Mouse (Mus musculus) G1E (cell line): Measurements from ENCODE around the gene Trim28.

ENCODE experiments used
- CTCF ChIP-seq: IDR thresholded peaks from 2 replicates; pipeline ENCODE4 v1.5.1; 2012; ENCODE audit warnings: low read depth, low read length, inconsistent platforms, mixed read lengths
- POLR2AphosphoS5 ChIP-seq: IDR thresholded peaks from 2 replicates; pipeline ENCODE4 v1.6.1; 2012; ENCODE audit warnings: low read depth, low read length, inconsistent platforms; ENCODE audit not compliant: insufficient replicate concordance

- TF ChIP-seq CTCF = no peak
- no peak for TF ChIP-seq POLR2AphosphoS5
Measured at GRCm38 (mm10) chr7:12965678-12966091, 33.2 kb upstream of the Trim28 start, which contains the start of gene Zfp324.
